Mouse (Mus musculus): ENCODE data around the gene Tyw3. TPM values are rescaled to one million over a fixed set of nuclear protein-coding genes. Genes with fewer than 3 reads are reported as not detected.

Tyw3 gene
- polyA plus RNA-seq, 1 experiment from 2014 or later, result 16.0 TPM

- Histone ChIP-seq H3K27me3 (peaks cover 10% of the 10 kb centered on the region), H3K4me1 (replicated peaks) (no peaks in the 10 kb centered on the region), H3K4me3 (replicated peaks) (no peak overlapping the region), H3K4me2 (no peak overlapping the region), H3K9ac (replicated peaks) (no peak overlapping the region), H3K36me3 (no peaks in the 10 kb centered on the region), H3K9me3 (no peaks in the 10 kb centered on the region), H3K27ac (no peak overlapping the region)
- ATAC-seq (ENCODE audit: insufficient number of reproducible peaks, insufficient read depth, low FRiP score, low TSS enrichment, low read depth), result no peak
- WGBS, result 68% methylated on average over 3 of the region's 3 CpGs
Observed at GRCm38 (mm10) chr3:154565437-154565836, 31.5 kb downstream of the Tyw3 start.

- no peaks in the 10 kb centered on the region for H3K4me1 ChIP-seq (replicated peaks)
- no peak for ATAC-seq (ENCODE audit: insufficient number of reproducible peaks, insufficient read depth, low FRiP score, low TSS enrichment, low read depth)
- H3K9me3 ChIP-seq, result no peaks in the 10 kb centered on the region
- H3K4me3 ChIP-seq (replicated peaks), result no peak overlapping the region
- no peaks in the 10 kb centered on the region for H3K36me3 ChIP-seq
- no peak overlapping the region for H3K9ac ChIP-seq (replicated peaks)
- 92% methylated on average over 3 of the region's 3 CpGs for WGBS
- H3K27ac ChIP-seq, result no peak overlapping the region
- no peak overlapping the region for H3K4me2 ChIP-seq
- H3K27me3 ChIP-seq, result peaks cover 5% of the 10 kb centered on the region; the same call in 1 of the 2 replicates
Observed at GRCm38 (mm10) chr3:154562192-154562591, 34.7 kb downstream of the Tyw3 start.

- no peak overlapping the region for H3K9ac ChIP-seq (replicated peaks)
- no peaks in the 10 kb centered on the region for H3K9me3 ChIP-seq
- peaks cover 38% of the 10 kb centered on the region for H3K4me1 ChIP-seq (replicated peaks)
- H3K36me3 ChIP-seq, result no peaks in the 10 kb centered on the region
- no peak overlapping the region for H3K4me3 ChIP-seq (replicated peaks)
- ATAC-seq (ENCODE audit: insufficient number of reproducible peaks, insufficient read depth, low FRiP score, low TSS enrichment, low read depth), result peak; percentile 57; the same call in 1 of the 2 replicates
- no peak overlapping the region for H3K27ac ChIP-seq
- H3K27me3 ChIP-seq, result peaks cover 19% of the 10 kb centered on the region
- 10% methylated on average over 5 of the region's 5 CpGs for WGBS
- no peak overlapping the region for H3K4me2 ChIP-seq
Observed at GRCm38 (mm10) chr3:154551035-154551411, 45.9 kb downstream of the Tyw3 start.

- Histone ChIP-seq H3K36me3 (no peaks in the 10 kb centered on the region), H3K27ac (no peak overlapping the region), H3K4me2 (no peak overlapping the region), H3K4me3 (replicated peaks) (no peak overlapping the region), H3K9me3 (no peaks in the 10 kb centered on the region), H3K27me3 (peaks cover 19% of the 10 kb centered on the region), H3K9ac (replicated peaks) (no peak overlapping the region), H3K4me1 (replicated peaks) (peaks cover 38% of the 10 kb centered on the region)
- 21% methylated on average over 17 of the region's 17 CpGs for whole genome bisulfite sequencing
- peak; percentile 45; the same call in 1 of the 2 replicates for ATAC-seq (ENCODE audit: insufficient number of reproducible peaks, insufficient read depth, low FRiP score, low TSS enrichment, low read depth)
Observed at GRCm38 (mm10) chr3:154550326-154551034, 46.4 kb downstream of the Tyw3 start.

- no peak overlapping the region for H3K9ac ChIP-seq (replicated peaks)
- ATAC-seq (ENCODE audit: insufficient number of reproducible peaks, insufficient read depth, low FRiP score, low TSS enrichment, low read depth), result no peak
- H3K9me3 ChIP-seq, result no peaks in the 10 kb centered on the region
- peak overlapping the region; percentile 2; the same call in 1 of the 2 replicates for H3K4me2 ChIP-seq
- peaks cover 19% of the 10 kb centered on the region for H3K27me3 ChIP-seq
- H3K36me3 ChIP-seq, result no peaks in the 10 kb centered on the region
- H3K4me1 ChIP-seq (replicated peaks), result peaks cover 38% of the 10 kb centered on the region
- H3K27ac ChIP-seq, result no peak overlapping the region
- no peak overlapping the region for H3K4me3 ChIP-seq (replicated peaks)
- WGBS, result 6% methylated on average over 8 of the region's 8 CpGs
Observed at GRCm38 (mm10) chr3:154548868-154549301, 48.0 kb downstream of the Tyw3 start.

- H3K4me3 ChIP-seq (replicated peaks), result 0 out of 2 replicates have a peak overlapping the region, but pooled peaks have one; percentile 16
- H3K27me3 ChIP-seq, result peaks cover 19% of the 10 kb centered on the region
- ATAC-seq (ENCODE audit: insufficient number of reproducible peaks, insufficient read depth, low FRiP score, low TSS enrichment, low read depth), result no peak
- no peaks in the 10 kb centered on the region for H3K9me3 ChIP-seq
- no peak overlapping the region for H3K27ac ChIP-seq
- 2% methylated on average over 20 of the region's 20 CpGs for WGBS
- H3K4me1 ChIP-seq (replicated peaks), result peaks cover 38% of the 10 kb centered on the region
- H3K9ac ChIP-seq (replicated peaks), result 0 out of 2 replicates have a peak overlapping the region, but pooled peaks have one; percentile 6
- H3K4me2 ChIP-seq, result peak overlapping the region; percentile 45
- no peaks in the 10 kb centered on the region for H3K36me3 ChIP-seq
Observed at GRCm38 (mm10) chr3:154547549-154548426, 49.1 kb downstream of the Tyw3 start.

- H3K27me3 ChIP-seq, result peaks cover 19% of the 10 kb centered on the region
- 35% methylated on average over 4 of the region's 4 CpGs for WGBS
- no peak for ATAC-seq (ENCODE audit: insufficient number of reproducible peaks, insufficient read depth, low FRiP score, low TSS enrichment, low read depth)
- no peak overlapping the region for H3K27ac ChIP-seq
- H3K4me1 ChIP-seq (replicated peaks), result peaks cover 34% of the 10 kb centered on the region
- no peak overlapping the region for H3K9ac ChIP-seq (replicated peaks)
- no peak overlapping the region for H3K4me2 ChIP-seq
- H3K9me3 ChIP-seq, result no peaks in the 10 kb centered on the region
- no peak overlapping the region for H3K4me3 ChIP-seq (replicated peaks)
- H3K36me3 ChIP-seq, result no peaks in the 10 kb centered on the region
Observed at GRCm38 (mm10) chr3:154546234-154546633, 50.7 kb downstream of the Tyw3 start.

GRCm38 (mm10) chr3:154540086-154540911, 56.6 kb downstream of the Tyw3 start:
- no peak for ATAC-seq (ENCODE audit: insufficient number of reproducible peaks, insufficient read depth, low FRiP score, low TSS enrichment, low read depth)
- Histone ChIP-seq H3K4me1 (replicated peaks) (no peaks in the 10 kb centered on the region), H3K36me3 (no peaks in the 10 kb centered on the region), H3K4me3 (replicated peaks) (no peak overlapping the region), H3K9me3 (no peaks in the 10 kb centered on the region), H3K4me2 (no peak overlapping the region), H3K27ac (no peak overlapping the region), H3K9ac (replicated peaks) (no peak overlapping the region; the same call in 1 of the 2 replicates), H3K27me3 (no peaks in the 10 kb centered on the region)
- WGBS, result 59% methylated on average over 10 of the region's 10 CpGs

GRCm38 (mm10) chr3:154536134-154536533, 60.8 kb downstream of the Tyw3 start:
- no peak for ATAC-seq (ENCODE audit: insufficient number of reproducible peaks, insufficient read depth, low FRiP score, low TSS enrichment, low read depth)
- WGBS, result 78% methylated on average over 5 of the region's 5 CpGs
- no peak overlapping the region for H3K4me3 ChIP-seq (replicated peaks)
- no peaks in the 10 kb centered on the region for H3K4me1 ChIP-seq (replicated peaks)
- H3K27me3 ChIP-seq, result no peaks in the 10 kb centered on the region
- no peak overlapping the region for H3K4me2 ChIP-seq
- no peak overlapping the region for H3K9ac ChIP-seq (replicated peaks)
- no peaks in the 10 kb centered on the region for H3K36me3 ChIP-seq
- H3K9me3 ChIP-seq, result no peaks in the 10 kb centered on the region
- no peak overlapping the region for H3K27ac ChIP-seq

- H3K27me3 ChIP-seq, result no peaks in the 10 kb centered on the region
Observed at GRCm38 (mm10) chr3:154533246-154533645, 63.7 kb downstream of the Tyw3 start.

More at GRCm38 (mm10) chr3:154533246-154533645, 63.7 kb downstream of the Tyw3 start:
- Histone ChIP-seq H3K9me3 (no peaks in the 10 kb centered on the region), H3K27ac (no peak overlapping the region), H3K4me2 (no peak overlapping the region), H3K4me3 (replicated peaks) (no peak overlapping the region), H3K9ac (replicated peaks) (no peak overlapping the region), H3K36me3 (no peaks in the 10 kb centered on the region), H3K4me1 (replicated peaks) (0 out of 2 replicates have a peak, but pooled peaks cover 5% of the 10 kb centered on the region)
- 73% methylated on average over 5 of the region's 5 CpGs for WGBS
- no peak for ATAC-seq (ENCODE audit: insufficient number of reproducible peaks, insufficient read depth, low FRiP score, low TSS enrichment, low read depth)
